Mouse (Mus musculus) urinary bladder, postnatal 14 days (tissue): ENCODE results near the gene Top2a.

ENCODE experiments used
- DNase-seq: peaks from one replicate; pipeline ENCODE4 v3.0.0; 2021; ENCODE audit warnings: low spot score

The Top2a gene

DNA sequence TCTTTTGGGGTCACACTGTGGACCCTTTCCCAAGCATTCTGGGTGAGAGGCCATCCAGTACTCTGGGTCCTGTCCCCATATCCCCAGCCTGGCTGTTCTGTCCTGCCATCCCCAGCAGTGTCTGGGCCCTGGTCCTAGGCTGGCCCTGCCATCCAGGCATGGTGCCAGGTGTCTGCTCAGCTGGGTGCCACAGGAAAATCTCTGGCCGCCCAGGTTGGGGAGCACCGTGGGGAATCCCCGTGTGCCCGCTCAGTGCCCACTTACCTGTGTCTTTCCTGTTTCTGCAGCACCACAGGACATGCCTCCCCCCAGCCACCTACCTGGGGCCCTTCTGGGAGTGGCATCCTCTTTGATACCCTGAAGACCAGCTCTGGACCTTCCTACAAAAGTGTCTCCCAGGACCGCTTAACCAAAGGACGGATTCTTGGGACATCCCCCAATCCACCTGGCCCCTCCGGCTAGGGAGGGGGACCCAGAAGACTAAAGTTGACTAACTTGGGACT is 74.0 kb downstream of the Top2a start:
- no peak for DNase-seq

DNA sequence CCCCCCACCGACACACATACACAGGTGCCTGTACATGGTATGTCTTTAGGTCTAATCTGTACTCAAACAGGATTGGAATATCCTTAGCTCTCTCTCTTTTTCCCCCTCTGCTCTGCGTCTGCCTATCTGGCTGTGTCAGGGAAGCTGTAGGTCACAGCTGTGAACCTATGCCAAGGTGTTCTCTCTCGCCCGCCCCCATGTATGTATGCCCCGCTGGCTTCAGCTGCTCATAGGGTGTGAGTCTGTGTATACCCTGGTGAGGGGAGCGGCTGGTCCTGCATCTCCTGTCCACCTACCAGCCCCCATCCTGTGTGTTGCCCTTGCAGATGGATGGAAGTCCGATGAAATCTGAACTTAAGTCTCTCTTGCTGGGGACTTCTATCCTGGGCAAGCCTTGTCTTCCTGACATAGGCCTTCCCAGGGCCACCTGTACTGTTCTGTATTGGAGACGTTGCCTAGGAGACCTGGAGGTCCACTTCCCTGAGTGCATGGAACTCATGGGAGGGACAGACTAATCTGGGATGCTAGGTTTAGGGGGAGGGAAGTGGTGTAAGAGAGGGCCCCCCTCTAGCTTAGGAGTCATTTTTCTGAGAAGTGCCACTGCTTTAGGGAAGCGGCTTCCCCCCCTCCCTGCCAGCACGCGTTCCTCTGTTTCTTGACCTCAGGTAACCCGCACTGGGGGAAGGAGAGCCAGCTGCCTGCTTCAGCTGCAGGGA is 74.6 kb downstream of the Top2a start:
- peak; percentile 7 for DNase-seq

- no peak for DNase-seq
Measured at GRCm38 (mm10) chr11:98947969-98948569, 75.9 kb downstream of the Top2a start.

DNA sequence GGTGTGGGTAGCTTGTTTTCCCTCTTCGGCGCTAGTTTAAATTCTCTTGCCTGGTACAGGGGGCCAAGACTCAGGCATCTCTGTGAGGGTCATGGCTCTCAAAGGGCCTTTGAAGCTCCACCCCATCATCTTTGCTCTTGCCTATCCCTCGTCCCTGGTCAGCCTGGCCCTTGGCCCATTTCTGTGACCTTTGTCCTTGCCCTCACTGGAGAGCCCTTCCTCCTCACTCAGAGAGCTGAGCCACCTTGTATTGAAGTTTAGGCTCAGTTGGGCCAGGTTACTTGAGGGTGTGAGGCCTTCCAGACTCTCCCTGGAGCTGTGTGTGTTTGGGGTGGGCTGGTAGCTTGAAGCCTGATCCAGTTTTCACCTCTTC is 78.4 kb downstream of the Top2a start:
- peak; percentile 18 for DNase-seq

DNA sequence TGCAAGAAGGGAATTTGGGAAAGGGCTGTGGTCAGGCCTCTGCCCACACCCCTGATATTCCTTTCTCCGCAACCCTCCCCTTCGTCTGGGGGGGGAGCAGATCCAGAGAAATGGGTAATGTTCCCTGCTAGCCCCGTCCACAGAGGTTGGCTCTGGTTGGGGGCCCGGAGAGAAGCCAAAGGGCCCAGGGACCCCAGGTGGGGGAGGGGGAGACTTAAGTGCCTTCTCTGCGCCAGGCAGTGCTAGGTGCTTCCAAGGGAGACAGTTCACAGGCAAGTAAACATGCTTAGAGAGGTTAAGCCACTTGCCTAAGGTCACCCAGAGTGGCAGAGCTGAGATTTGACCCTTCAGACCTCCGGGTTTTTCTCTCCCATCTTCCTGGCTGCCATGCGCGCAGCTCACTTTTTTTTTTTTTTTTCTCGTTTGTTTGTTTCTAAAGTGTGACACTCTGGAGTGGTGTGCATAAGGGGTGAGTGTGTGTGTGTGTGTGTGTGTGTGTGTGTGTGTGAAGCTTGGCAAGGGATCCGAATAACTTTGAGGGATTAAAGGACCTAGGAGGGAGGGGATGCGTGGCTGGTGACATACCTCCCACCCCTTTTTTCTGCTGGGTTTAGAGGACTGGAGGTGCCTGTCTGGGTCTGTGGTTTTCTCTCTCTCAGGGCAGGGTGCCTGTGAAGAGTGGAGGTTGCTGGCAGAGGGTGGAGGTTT is 78.9 kb downstream of the Top2a start:
- DNase-seq = no peak

GRCm38 (mm10) chr11:98943741-98944461 is 80.1 kb downstream of the Top2a start:
- peak; percentile 44 for DNase-seq
